Mouse (Mus musculus) lung, adult 2 months (tissue): ENCODE measurements around the gene Scube3. TPM values are rescaled to one million over a fixed set of nuclear protein-coding genes. Genes with fewer than 3 reads are reported as not detected.

Source experiments
- DNase-seq: peaks from one replicate; pipeline ENCODE4 v3.0.0; 2022
- H3K4me1 ChIP-seq: fragments of 200-500 bp; 2 replicates; pipeline ENCODE4 v1.6.1; 2011; ENCODE audit warnings: low read length; ENCODE audit not compliant: control insufficient read depth, insufficient read depth
- H3K4me3 ChIP-seq: fragments of 200-500 bp; replicated peaks from 2 replicates; pipeline ENCODE3; 2011; ENCODE audit warnings: low read depth, mild to moderate bottlenecking, control low read depth, low read length; ENCODE audit errors: extremely low read depth
- CTCF ChIP-seq: fragments of 200-500 bp; IDR thresholded peaks from 2 replicates; pipeline ENCODE4 v1.5.1; 2011; ENCODE audit warnings: mild to moderate bottlenecking, low read length, control low read depth; ENCODE audit not compliant: insufficient read depth
- POLR2A ChIP-seq: fragments of 200-500 bp; IDR thresholded peaks from 2 replicates; pipeline ENCODE4 v1.6.1; 2011; ENCODE audit warnings: low read depth, mild to moderate bottlenecking, control low read depth, low read length, borderline replicate concordance; ENCODE audit errors: extremely low read depth
- WGBS: fragments of 180-500 bp; shearing (Covaris S2); methylation state at CpG from one replicate; pipeline ENCODE4 v1.1.7; 2018; 5-methylcytosine and 5-hydroxymethylcytosine counted together
- polyA plus RNA-seq: library from polyadenylated mRNA; depleted of rRNA; stranded (reverse); fragments of >200 nt; gene quantifications from 2 replicates; pipeline ENCODE4 v1.2.3, GENCODE M21; 2012

Scube3 gene
- polyA plus RNA-seq, 1 experiment = 3.6 TPM

DNA sequence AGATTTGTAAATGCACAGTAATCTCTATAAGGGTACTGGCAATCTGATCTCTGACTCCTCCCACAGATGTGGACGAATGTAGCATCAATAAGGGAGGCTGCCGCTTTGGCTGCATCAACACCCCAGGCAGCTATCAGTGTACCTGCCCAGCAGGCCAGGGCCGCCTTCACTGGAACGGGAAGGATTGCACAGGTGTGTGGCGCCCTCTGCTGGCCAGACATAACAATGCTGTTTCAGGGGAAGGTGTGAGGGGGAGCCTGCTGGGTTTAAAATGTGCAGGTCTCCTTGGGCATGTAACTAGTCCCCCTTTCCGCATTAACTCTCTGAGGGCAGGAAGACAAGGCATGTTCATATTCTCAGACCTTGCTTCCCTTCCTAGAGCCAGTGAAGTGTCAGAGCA, 21.7 kb downstream of the Scube3 start:
- DNase-seq = peak; percentile 77
- TF ChIP-seq CTCF (peak; percentile 85), POLR2A (no peak)
- 8% methylated on average over 6 of the region's 6 CpGs for WGBS
- Histone ChIP-seq H3K4me3 (no peak overlapping the region), H3K4me1 (no peaks in the 10 kb centered on the region)

GRCm38 (mm10) chr17:28170460-28171305, 28.7 kb downstream of the Scube3 start:
- 75% methylated on average over 6 of the region's 6 CpGs for WGBS
- DNase-seq = no peak
- Histone ChIP-seq H3K4me1 (no peaks in the 10 kb centered on the region), H3K4me3 (no peak overlapping the region)
- TF ChIP-seq POLR2A (no peak), CTCF (no peak)

- WGBS = 43% methylated on average over 9 of the region's 9 CpGs
- TF ChIP-seq POLR2A = no peak
- TF ChIP-seq CTCF = no peak
- no peak for DNase-seq
- H3K4me3 ChIP-seq = no peak overlapping the region
- peaks cover 5% of the 10 kb centered on the region; the same call in 1 of the 2 replicates for H3K4me1 ChIP-seq
Measured at GRCm38 (mm10) chr17:28172690-28173089, 30.7 kb downstream of the Scube3 start.

GRCm38 (mm10) chr17:28176775-28177539, 35.0 kb downstream of the Scube3 start, which contains the start of gene Zfp523:
Zfp523 (plus strand) TSS chr17:28177129.
- H3K4me1 ChIP-seq = peaks cover 5% of the 10 kb centered on the region
- H3K4me3 ChIP-seq = peak within 1 kb of the TSS; percentile 64
- TF ChIP-seq CTCF (no peak), POLR2A (0 out of 2 replicates have a peak, but pooled peaks have one; percentile 31)
- under 1% methylated on average over 80 of the region's 82 CpGs for WGBS
- peak; percentile 87 for DNase-seq

- H3K4me3 ChIP-seq = peak overlapping the region; percentile 64
- 5% methylated on average over 22 of the region's 22 CpGs for WGBS
- TF ChIP-seq POLR2A (peak; percentile 19; the same call in 1 of the 2 replicates), CTCF (no peak)
- H3K4me1 ChIP-seq = peaks cover 5% of the 10 kb centered on the region
- DNase-seq = no peak
Measured at GRCm38 (mm10) chr17:28177540-28178046, 35.7 kb downstream of the Scube3 start.

DNA sequence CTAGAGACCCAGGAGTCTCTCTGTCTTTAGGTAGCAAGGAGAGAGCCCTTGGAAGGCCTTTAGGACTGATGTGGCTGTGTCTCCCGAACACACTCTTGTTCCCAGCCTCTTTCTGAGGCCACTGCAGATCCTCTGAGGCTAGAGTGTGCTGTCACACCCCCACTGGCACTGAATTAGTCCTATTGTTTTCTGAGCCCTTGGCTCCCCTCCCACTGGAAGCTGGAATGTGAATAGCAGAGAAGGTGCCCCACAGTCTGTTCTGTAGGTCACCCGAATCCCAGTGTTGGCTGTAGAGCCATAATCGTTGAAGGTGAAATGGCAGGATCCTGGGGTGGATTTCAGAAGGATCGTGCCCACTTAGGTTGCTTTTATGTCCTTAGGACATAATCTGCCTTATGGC, 38.4 kb downstream of the Scube3 start:
- WGBS = 53% methylated on average over 4 of the region's 4 CpGs
- no peak for DNase-seq
- TF ChIP-seq CTCF (no peak), POLR2A (no peak)
- Histone ChIP-seq H3K4me3 (no peak overlapping the region), H3K4me1 (peaks cover 10% of the 10 kb centered on the region)

DNA sequence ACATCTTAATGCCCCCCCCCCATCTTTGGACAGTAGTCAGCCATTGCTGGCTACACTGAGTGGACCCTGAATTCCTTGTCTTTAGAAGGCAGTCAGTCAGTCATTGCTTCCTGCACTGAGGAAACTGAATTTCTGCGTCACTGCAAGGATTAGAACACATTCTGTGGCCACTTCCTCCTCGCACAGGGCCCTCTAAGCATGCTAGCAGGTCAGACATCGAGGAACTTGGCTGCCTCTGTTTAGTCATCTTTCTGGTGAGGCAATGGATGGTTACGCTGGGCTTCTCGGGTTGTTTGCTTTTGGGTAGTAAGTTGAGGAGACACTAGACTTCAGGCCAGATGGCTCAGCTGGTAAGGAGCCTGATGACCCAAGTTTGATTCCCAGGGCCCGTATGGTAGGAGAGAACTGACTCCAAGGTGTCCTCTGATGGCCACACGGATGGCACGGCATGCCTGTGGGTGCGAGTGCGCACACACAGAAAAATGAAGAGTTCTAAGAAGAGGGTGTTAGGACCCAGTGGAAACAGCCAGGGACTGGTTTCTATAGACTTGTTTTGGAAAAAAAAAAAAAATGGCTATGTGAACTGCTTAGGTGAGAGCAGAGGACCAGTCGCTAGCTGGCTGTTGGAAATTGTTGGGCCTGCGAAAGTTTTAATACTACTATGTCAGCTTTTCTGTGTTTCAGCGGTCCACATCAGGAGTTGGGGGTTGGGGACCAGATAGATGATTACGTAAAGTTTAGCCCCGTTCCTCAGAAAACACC, 39.0 kb downstream of the Scube3 start:
- TF ChIP-seq POLR2A (no peak), CTCF (no peak)

GRCm38 (mm10) chr17:28184971-28185638, 43.2 kb downstream of the Scube3 start:
- WGBS = 65% methylated on average over 7 of the region's 7 CpGs
- DNase-seq = no peak
- Histone ChIP-seq H3K4me3 (no peak overlapping the region), H3K4me1 (peaks cover 5% of the 10 kb centered on the region; the same call in 1 of the 2 replicates)
- TF ChIP-seq POLR2A (no peak), CTCF (no peak)

More for the DNA sequence above, 39.0 kb downstream of the Scube3 start:
- H3K4me3 ChIP-seq = no peak overlapping the region
- 75% methylated on average over 15 of the region's 15 CpGs for WGBS
- DNase-seq = no peak
- peaks cover 10% of the 10 kb centered on the region for H3K4me1 ChIP-seq
